Mouse (Mus musculus) E14TG2a.4 (cell line): Measurements from ENCODE around the gene Prdx2.

Source experiments
- H3K27me3 ChIP-seq: 2 replicates; pipeline ENCODE4 v1.6.1; 2014; ENCODE audit warnings: low read length, control low read depth; ENCODE audit not compliant: insufficient read depth
- H3K36me3 ChIP-seq: 2 replicates; pipeline ENCODE4 v1.6.1; 2014; ENCODE audit warnings: low read length, control low read depth; ENCODE audit not compliant: insufficient read depth
- H3K4me1 ChIP-seq: replicated peaks from 2 replicates; pipeline ENCODE4 v1.6.1; 2014; ENCODE audit warnings: low read depth, low read length, control low read depth
- H3K4me3 ChIP-seq: replicated peaks from 2 replicates; pipeline ENCODE4 v1.5.1; 2014; ENCODE audit warnings: mild to moderate bottlenecking, low read length
- H3K9me3 ChIP-seq: 2 replicates; pipeline ENCODE4 v1.6.1; 2014; ENCODE audit warnings: low read length, control low read depth
- CTCF ChIP-seq: conservative IDR thresholded peaks from 2 replicates; pipeline ENCODE4 v1.5.1; 2014; ENCODE audit warnings: low read length
- NANOG ChIP-seq: IDR thresholded peaks from 2 replicates; pipeline ENCODE4 v1.6.1; 2014; ENCODE audit warnings: borderline replicate concordance, low read length, mixed read lengths
- POU5F1 ChIP-seq: IDR thresholded peaks from 2 replicates; pipeline ENCODE4 v1.6.1; 2014; ENCODE audit warnings: low read length, borderline replicate concordance

Gene Prdx2

DNA sequence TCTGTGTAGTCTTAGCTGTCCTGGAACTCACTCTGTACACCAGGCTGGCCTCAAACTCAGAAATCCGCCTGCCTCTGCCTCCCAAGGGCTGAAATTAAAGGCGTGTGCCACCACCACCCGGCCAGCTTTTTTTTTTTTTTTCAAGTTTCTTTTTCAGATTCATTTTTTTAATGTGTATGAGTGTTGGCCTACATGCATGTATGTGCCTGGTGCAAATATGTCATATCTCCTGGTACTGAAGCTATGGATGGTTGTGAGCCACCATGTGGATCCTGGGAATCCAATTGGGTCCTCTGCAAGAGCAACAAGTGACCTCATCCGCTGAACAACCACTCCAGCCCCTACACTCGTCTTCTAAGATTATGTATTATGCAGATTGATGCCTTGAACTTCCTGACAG is 18.0 kb downstream of the Prdx2 start:
- peaks cover 14% of the 10 kb centered on the region; the same call in 1 of the 2 replicates for H3K36me3 ChIP-seq
- peak overlapping the region; percentile 91 for H3K4me3 ChIP-seq
- no peaks in the 10 kb centered on the region for H3K27me3 ChIP-seq
- H3K9me3 ChIP-seq: no peaks in the 10 kb centered on the region
- TF ChIP-seq CTCF (no peak), POU5F1 (no peak), NANOG (no peak)
- H3K4me1 ChIP-seq: peaks cover 83% of the 10 kb centered on the region

DNA sequence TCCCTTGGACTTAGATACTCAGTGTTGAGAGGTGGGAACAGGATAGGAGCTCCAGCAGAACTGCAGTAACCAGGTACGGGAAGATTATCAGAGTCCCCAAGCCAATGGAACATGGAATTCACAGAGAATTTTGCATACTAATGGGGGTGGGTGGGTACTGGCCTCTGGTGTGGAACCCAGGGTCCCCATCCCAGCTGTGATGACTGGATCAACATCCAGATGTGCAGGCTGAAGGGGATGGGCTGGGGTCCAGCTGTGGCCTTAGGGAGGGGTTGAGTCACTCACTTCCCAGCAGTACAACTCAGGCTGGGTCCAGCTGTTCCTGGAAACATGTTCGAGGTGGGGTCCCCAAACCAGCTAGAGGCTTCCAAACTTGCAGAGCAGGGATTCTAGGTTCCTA is 18.5 kb downstream of the Prdx2 start:
- H3K9me3 ChIP-seq: no peaks in the 10 kb centered on the region
- H3K4me3 ChIP-seq: peak overlapping the region; percentile 91
- peaks cover 82% of the 10 kb centered on the region for H3K4me1 ChIP-seq

DNA sequence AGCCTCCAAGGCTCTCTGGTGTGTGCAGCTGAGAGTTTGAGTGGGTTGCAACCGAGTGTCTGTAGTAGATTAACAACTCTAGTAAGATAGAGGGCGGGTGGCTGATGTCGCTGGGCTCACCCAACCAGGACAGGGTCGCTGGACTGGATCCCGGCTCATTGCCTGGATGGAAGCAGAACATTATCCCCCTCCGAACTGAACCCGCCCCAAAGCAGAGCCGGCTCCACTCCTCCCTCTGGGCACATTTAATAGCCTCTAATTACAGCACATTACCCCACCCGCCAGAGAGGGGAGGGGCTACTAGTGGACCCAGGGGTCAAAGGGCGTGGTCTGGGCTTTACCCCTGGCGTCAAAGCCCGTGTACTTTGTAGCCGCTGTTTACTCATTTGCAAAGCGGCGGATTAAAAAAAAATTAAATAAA is 19.9 kb downstream of the Prdx2 start:
- Histone ChIP-seq H3K4me1 (peaks cover 81% of the 10 kb centered on the region), H3K36me3 (peaks cover 25% of the 10 kb centered on the region), H3K4me3 (peak overlapping the region; percentile 91), H3K27me3 (no peaks in the 10 kb centered on the region), H3K9me3 (no peaks in the 10 kb centered on the region)
- no peak for TF ChIP-seq NANOG
- no peak for TF ChIP-seq POU5F1
- no peak for TF ChIP-seq CTCF

More for the DNA sequence above, 18.5 kb downstream of the Prdx2 start:
- no peaks in the 10 kb centered on the region for H3K27me3 ChIP-seq
- peaks cover 15% of the 10 kb centered on the region for H3K36me3 ChIP-seq
- TF ChIP-seq POU5F1 (no peak), CTCF (no peak)

DNA sequence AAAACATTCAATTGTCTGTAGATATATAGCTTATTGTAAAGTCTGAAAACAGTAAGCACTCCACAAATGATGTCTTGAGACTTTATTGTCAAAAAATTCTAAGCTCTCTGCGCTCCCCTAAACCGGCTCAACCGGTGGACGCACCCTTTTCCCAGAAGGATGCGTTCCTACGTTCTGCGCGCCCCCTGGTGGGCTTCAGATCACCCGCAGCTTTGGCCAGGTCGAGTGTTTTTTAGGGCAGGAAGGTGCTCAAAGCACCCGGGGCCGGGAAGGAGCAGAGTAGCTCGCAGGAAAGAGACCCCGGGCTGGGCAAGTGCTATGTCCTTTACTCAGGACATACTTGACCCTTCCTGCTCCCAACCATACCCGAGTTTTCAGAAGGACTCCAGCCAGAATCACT is 20.4 kb downstream of the Prdx2 start:
- Histone ChIP-seq H3K36me3 (peaks cover 30% of the 10 kb centered on the region), H3K4me1 (peaks cover 81% of the 10 kb centered on the region), H3K27me3 (no peaks in the 10 kb centered on the region), H3K4me3 (peak overlapping the region; percentile 91), H3K9me3 (no peaks in the 10 kb centered on the region)
- TF ChIP-seq NANOG (no peak), POU5F1 (no peak), CTCF (peak; percentile 89)

DNA sequence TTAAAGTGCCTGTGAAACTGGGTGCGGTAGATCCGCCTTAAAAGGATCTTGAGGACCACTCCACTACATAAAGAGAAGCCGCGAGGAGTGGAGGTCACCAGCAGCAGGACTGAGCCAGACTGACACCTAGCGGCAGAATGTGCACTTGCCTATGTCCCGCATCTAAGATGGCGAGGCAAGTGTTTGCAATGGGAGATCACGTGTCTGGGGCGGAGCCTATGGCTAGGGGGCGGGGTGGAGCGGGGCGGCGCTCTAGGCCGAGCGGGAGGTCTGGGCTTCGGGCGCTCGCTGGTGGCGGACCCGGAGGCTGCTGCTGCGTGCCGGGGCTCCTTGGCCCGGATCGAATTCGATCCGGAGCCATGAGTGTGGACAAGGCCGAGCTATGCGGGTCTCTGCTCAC is 21.0 kb downstream of the Prdx2 start, which contains the start of gene Hook2:
TSS of gene Hook2 (plus strand) at position 255 of the 400 bp plus-strand sequence.
- H3K9me3 ChIP-seq: no peaks in the 10 kb centered on the region
- peak within 1 kb of the TSS; percentile 91 for H3K4me3 ChIP-seq
- TF ChIP-seq CTCF (peak; percentile 62), NANOG (no peak), POU5F1 (no peak)
- no peaks in the 10 kb centered on the region for H3K27me3 ChIP-seq
- peaks cover 81% of the 10 kb centered on the region for H3K4me1 ChIP-seq
- H3K36me3 ChIP-seq: peaks cover 36% of the 10 kb centered on the region

DNA sequence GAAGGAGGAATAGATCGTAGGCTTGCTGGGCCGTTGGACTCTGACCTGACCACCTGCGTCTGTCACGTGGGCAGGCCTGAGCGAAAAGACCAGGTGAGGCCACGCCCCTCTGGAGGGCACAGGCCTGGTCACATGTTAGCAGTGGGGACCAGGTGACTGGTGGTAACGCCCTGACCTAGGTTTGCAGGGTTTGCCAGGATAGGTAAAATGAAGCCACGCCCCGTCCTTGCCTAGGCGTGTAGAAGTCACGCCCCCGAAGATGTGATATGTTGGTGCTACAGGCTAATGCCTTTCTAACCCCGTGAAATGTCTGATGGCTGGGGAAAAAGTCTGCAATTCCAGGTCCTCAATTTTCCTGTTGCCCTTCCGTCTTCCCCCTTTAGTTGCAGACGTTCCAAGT is 21.4 kb downstream of the Prdx2 start:
- Histone ChIP-seq H3K4me3 (peak overlapping the region; percentile 91), H3K36me3 (peaks cover 40% of the 10 kb centered on the region), H3K4me1 (peaks cover 83% of the 10 kb centered on the region), H3K9me3 (no peaks in the 10 kb centered on the region), H3K27me3 (no peaks in the 10 kb centered on the region)
- TF ChIP-seq POU5F1 (no peak), NANOG (no peak), CTCF (no peak)

DNA sequence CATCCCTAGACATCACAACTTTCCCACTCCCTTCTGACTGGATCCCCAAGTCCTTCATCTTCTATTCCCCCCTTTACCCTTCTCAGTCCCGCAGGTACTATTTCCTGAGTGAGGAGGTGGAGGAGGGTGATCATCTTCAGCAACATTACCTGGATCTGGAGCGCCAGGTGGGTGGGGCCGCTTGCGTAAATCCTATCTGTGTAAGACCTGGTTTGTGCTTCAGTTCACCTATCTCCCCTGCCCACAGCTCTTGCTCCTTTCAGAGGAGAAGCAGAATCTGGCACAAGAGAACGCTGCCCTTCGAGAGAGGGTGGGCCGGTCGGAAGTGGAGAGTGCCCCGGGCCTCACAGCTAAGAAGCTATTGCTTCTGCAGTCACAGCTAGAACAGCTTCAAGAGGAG is 25.0 kb downstream of the Prdx2 start:
- Histone ChIP-seq H3K9me3 (no peaks in the 10 kb centered on the region), H3K36me3 (peaks cover 62% of the 10 kb centered on the region), H3K4me1 (peaks cover 71% of the 10 kb centered on the region), H3K27me3 (no peaks in the 10 kb centered on the region), H3K4me3 (no peak overlapping the region)
- TF ChIP-seq POU5F1: no peak

DNA sequence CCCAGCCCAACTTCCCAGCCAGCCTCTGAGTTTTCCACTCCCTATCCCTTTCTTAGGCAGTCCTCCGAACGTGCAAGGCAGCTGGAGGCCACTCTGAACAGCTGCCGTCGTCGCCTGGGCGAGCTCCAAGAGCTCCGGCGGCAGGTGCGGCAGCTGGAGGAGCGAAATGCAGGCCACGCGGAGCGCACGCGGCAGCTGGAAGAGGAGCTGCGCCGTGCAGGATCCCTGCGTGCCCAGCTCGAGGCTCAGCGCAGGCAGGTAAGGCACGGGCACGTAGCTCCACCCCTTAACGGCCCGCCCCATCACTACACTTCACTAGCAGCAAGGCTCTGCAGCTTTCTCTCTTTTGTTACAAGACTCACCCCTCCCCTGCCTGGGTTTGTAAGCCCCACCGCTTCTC is 26.3 kb downstream of the Prdx2 start:
- H3K36me3 ChIP-seq: peaks cover 64% of the 10 kb centered on the region
- no peak for TF ChIP-seq POU5F1
- TF ChIP-seq CTCF: no peak
- TF ChIP-seq NANOG: no peak
- H3K4me1 ChIP-seq: peaks cover 68% of the 10 kb centered on the region
- H3K27me3 ChIP-seq: no peaks in the 10 kb centered on the region
- H3K9me3 ChIP-seq: no peaks in the 10 kb centered on the region
- H3K4me3 ChIP-seq: peak overlapping the region; percentile 66

DNA sequence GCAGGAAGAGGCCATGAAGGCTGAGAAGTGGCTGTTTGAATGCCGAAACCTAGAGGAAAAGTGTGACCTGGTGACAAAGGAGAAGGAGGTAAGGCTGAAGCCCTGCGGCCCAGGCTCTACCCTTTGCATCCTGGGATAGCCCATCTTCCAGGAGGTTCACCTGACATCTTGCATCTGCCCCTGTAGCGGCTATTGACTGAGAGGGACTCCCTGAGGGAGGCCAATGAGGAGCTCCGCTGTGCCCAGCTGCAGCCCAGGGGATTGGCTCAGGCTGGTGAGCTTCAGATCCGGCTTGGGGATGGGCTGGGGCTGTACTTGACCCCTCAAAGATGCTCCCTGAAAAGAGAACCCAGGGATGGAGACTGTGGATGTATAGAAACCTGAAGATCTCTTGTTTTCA is 27.6 kb downstream of the Prdx2 start:
- Histone ChIP-seq H3K36me3 (peaks cover 70% of the 10 kb centered on the region), H3K4me3 (0 out of 2 replicates have a peak overlapping the region, but pooled peaks have one; percentile 59), H3K27me3 (no peaks in the 10 kb centered on the region), H3K9me3 (no peaks in the 10 kb centered on the region), H3K4me1 (peaks cover 67% of the 10 kb centered on the region)
- no peak for TF ChIP-seq CTCF
